ENCODE assay signal across 24 mouse cellular contexts in the genomic region with DNA sequence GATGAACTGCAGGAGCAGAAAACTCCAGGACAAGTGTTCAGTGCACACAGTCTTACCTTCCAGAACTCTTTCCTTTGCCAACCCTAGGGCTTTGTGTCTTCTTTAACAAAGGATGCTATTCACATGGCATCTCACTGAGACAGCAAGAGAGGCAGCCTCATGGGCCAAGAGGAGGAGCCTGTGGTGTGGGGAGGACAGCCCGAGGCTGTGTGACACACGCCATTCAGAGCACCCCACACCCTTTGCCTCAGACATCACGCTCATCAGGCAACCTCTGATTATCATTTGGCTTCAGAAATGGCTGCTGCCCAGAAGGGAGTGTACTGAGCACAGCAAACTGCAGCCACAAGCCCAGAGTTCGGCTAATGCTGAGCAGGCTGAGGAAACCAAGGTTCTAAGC. TPM values are rescaled to one million over a fixed set of nuclear protein-coding genes. Genes with fewer than 3 reads are reported as not detected.
DNase-seq lines count a peak whose midpoint lies in the region; ATAC-seq and TF ChIP-seq lines count a peak whose summit lies in the region.
"Had no signal": no experiment of that assay in that cellular context is flagged by ENCODE, and none has a peak within 500 bp of the region (broad histone marks: within the 10 kb centered on the region; RNA-seq: fewer than 3 reads in every experiment).

No protein-coding gene starts in this region.

- H3K4me1 ChIP-seq in forebrain, embryonic 13.5 days, result peaks cover 27% of the 10 kb centered on the region
- no peaks in the 10 kb centered on the region for H3K4me1 ChIP-seq in forebrain, postnatal 0 days (ENCODE audit: insufficient read depth)

- no peak overlapping the region for H3K4me3 ChIP-seq in forebrain, embryonic 13.5 days
- H3K4me3 ChIP-seq in forebrain, postnatal 0 days (ENCODE audit: low read depth, low read length), result no peak overlapping the region
- H3K4me3 ChIP-seq in layer of hippocampus, adult 2 months, result no peak overlapping the region
- H3K4me3 ChIP-seq: embryonic facial prominence, embryonic 12.5 days; heart, embryonic 13.5 days; limb, embryonic 12.5 days had no signal

- H3K27me3 ChIP-seq in forebrain, embryonic 13.5 days, result peaks cover 24% of the 10 kb centered on the region
- no peaks in the 10 kb centered on the region for H3K27me3 ChIP-seq in forebrain, postnatal 0 days (ENCODE audit: insufficient read depth, low read length)

- no peak overlapping the region for H3K27ac ChIP-seq in forebrain, embryonic 13.5 days
- no peak overlapping the region for H3K27ac ChIP-seq in forebrain, postnatal 0 days (ENCODE audit: low read depth, low read length)
- peak overlapping the region; percentile 28; the same call in 1 of the 2 replicates for H3K27ac ChIP-seq in layer of hippocampus, adult 2 months
- H3K27ac ChIP-seq: embryonic facial prominence, embryonic 12.5 days; heart, embryonic 13.5 days; limb, embryonic 12.5 days; macrophage had no signal

- no peak for TF ChIP-seq CTCF in forebrain, postnatal 0 days (IDR thresholded peaks at IDR 0.05; ENCODE audit: low read depth)
- TF ChIP-seq CTCF in layer of hippocampus, adult 2 months (conservative IDR thresholded peaks at IDR 0.05), result no peak

- H3K36me3 ChIP-seq in forebrain, embryonic 13.5 days (ENCODE audit: poor library complexity, severe bottlenecking), result no peaks in the 10 kb centered on the region
- H3K36me3 ChIP-seq in forebrain, postnatal 0 days (ENCODE audit: insufficient read depth), result no peaks in the 10 kb centered on the region
- H3K36me3 ChIP-seq: embryonic facial prominence, embryonic 12.5 days; heart, embryonic 13.5 days; limb, embryonic 12.5 days had no signal

- no peak overlapping the region for H3K9ac ChIP-seq in forebrain, embryonic 13.5 days
- no peak overlapping the region for H3K9ac ChIP-seq in forebrain, postnatal 0 days
- H3K9ac ChIP-seq: embryonic facial prominence, embryonic 12.5 days; heart, embryonic 13.5 days; limb, embryonic 12.5 days; liver, postnatal 0 days had no signal

- 18% methylated on average over 4 of the region's 4 CpGs for WGBS in forebrain, embryonic 13.5 days
- 23% methylated on average over 4 of the region's 4 CpGs for whole genome bisulfite sequencing in forebrain, postnatal 0 days

- no peak for DNase-seq in forebrain, postnatal 0 days
- DNase-seq in layer of hippocampus, adult 2 months (ENCODE audit: low spot score in 2 of 2), result no peak
- no peak for DNase-seq in layer of hippocampus, postnatal 25 days (ENCODE audit: extremely low spot score in 1 of 2, low spot score in 1 of 2)
- DNase-seq in 3T3-L1 (ENCODE audit: low read depth, low spot score) (peak; percentile 25), MN1 (ENCODE audit: low spot score) (no peak)
- peak; percentile 77 for DNase-seq in brain, adult 2 months (ENCODE audit: low read depth, low spot score)
- DNase-seq: adrenal gland, adult 2 months; B cell, adult 2 months; cerebellum, postnatal 14 days; gastrocnemius, postnatal 14 days; heart, adult 18-20 months; heart, postnatal 36 days; kidney, adult 18-20 months; liver, postnatal 0 days had no signal

- ATAC-seq in forebrain, embryonic 13.5 days, result no peak
- ATAC-seq in forebrain, postnatal 0 days, result no peak
- ATAC-seq: forebrain, embryonic 14.5 days; inflammation-experienced regulatory T-cells, adult 6 months; liver, postnatal 0 days; lung, postnatal 0 days; Patski had no signal

- H3K9me3 ChIP-seq in forebrain, embryonic 13.5 days (replicated peaks), result no peaks in the 10 kb centered on the region; the same call in 1 of the 2 replicates
- no peaks in the 10 kb centered on the region for H3K9me3 ChIP-seq in forebrain, postnatal 0 days (ENCODE audit: low read length)
- H3K9me3 ChIP-seq: embryonic facial prominence, embryonic 12.5 days; limb, embryonic 12.5 days had no signal

- H3K4me2 ChIP-seq in forebrain, embryonic 13.5 days, result 0 out of 2 replicates have a peak overlapping the region, but pooled peaks have one; percentile 14
- no peak overlapping the region for H3K4me2 ChIP-seq in forebrain, postnatal 0 days (ENCODE audit: low read depth)
- H3K4me2 ChIP-seq: embryonic facial prominence, embryonic 12.5 days; heart, embryonic 13.5 days; limb, embryonic 12.5 days; liver, embryonic 11.5 days had no signal

RNA-seq across cellular contexts. Expression of a gene that starts 36.9 kb away (rescaled TPM):
- polyA plus RNA-seq in forebrain, embryonic 13.5 days (2015; fragmentation: Nextera tagmentation; extraction: Ambion mirVana), result 5.0 and 6.2 TPM in 2 replicates
- total RNA-seq in forebrain, postnatal 0 days (2014; rRNA removed), result 34.7 and 36.0 TPM in 2 replicates
- 5.6 and 7.5 TPM in 2 replicates for polyA plus RNA-seq in forebrain, postnatal 0 days (2015; fragmentation: Nextera tagmentation; extraction: Ambion mirVana)
- 10 to 100 TPM; 37.0 to 37.2 TPM for total RNA-seq in layer of hippocampus, adult 2 months (2021)
- total RNA-seq in layer of hippocampus, postnatal 25 days (2021), result 10 to 100 TPM; 40.7 to 41.3 TPM

RNA-seq across cellular contexts. Expression of a gene that starts 50.7 kb away (rescaled TPM):
- polyA plus RNA-seq in forebrain, embryonic 13.5 days (2015; fragmentation: Nextera tagmentation; extraction: Ambion mirVana), result 25.0 and 30.5 TPM in 2 replicates
- total RNA-seq in forebrain, postnatal 0 days (2014; rRNA removed), result 44.7 and 67.8 TPM in 2 replicates
- 31.4 and 40.4 TPM in 2 replicates for polyA plus RNA-seq in forebrain, postnatal 0 days (2015; fragmentation: Nextera tagmentation; extraction: Ambion mirVana)
- 10 to 100 TPM; 78.8 to 83.5 TPM for total RNA-seq in layer of hippocampus, adult 2 months (2021)
- 10 to 100 TPM; 74.7 to 78.3 TPM for total RNA-seq in layer of hippocampus, postnatal 25 days (2021)

Comparison
In these comparisons a context has a peak if more than half of its experiments do, and no peak if none do; other contexts are left out.
1. DNase-seq: peak in 3T3-L1 (single experiment) and brain, adult 2 months (single experiment); none in forebrain, postnatal 0 days (single experiment), layer of hippocampus, adult 2 months (0 of 2), layer of hippocampus, postnatal 25 days (0 of 2) and MN1 (single experiment).